Mouse (Mus musculus): Measurements from ENCODE around the gene Gm20388.

Gm20388 gene

GRCm38 (mm10) chr8:120192118-120192517 is 281.5 kb downstream of the Gm20388 start:
- DNase-seq (ENCODE audit: inconsistent ontology term), result no peak

GRCm38 (mm10) chr8:120201351-120201750 is 290.7 kb downstream of the Gm20388 start:
- no peak for DNase-seq (ENCODE audit: inconsistent ontology term)

- no peak for DNase-seq (ENCODE audit: inconsistent ontology term)
Observed at GRCm38 (mm10) chr8:120202546-120202945, 291.9 kb downstream of the Gm20388 start.

GRCm38 (mm10) chr8:120204736-120205360 is 294.2 kb downstream of the Gm20388 start:
- no peak for DNase-seq (ENCODE audit: inconsistent ontology term)

- no peak for DNase-seq (ENCODE audit: inconsistent ontology term)
Observed at GRCm38 (mm10) chr8:120205916-120206315, 295.3 kb downstream of the Gm20388 start.

GRCm38 (mm10) chr8:120207364-120207763 is 296.7 kb downstream of the Gm20388 start:
- DNase-seq (ENCODE audit: inconsistent ontology term), result no peak

GRCm38 (mm10) chr8:120208113-120208512 is 297.5 kb downstream of the Gm20388 start:
- no peak for DNase-seq (ENCODE audit: inconsistent ontology term)

GRCm38 (mm10) chr8:120211345-120211744 is 300.7 kb downstream of the Gm20388 start:
- DNase-seq (ENCODE audit: inconsistent ontology term), result no peak

- no peak for DNase-seq (ENCODE audit: inconsistent ontology term)
Observed at GRCm38 (mm10) chr8:120212596-120212995, 302.0 kb downstream of the Gm20388 start.

- no peak for DNase-seq (ENCODE audit: inconsistent ontology term)
Observed at GRCm38 (mm10) chr8:120213229-120213628, 302.6 kb downstream of the Gm20388 start.

- DNase-seq (ENCODE audit: inconsistent ontology term), result no peak
Observed at GRCm38 (mm10) chr8:120213939-120214338, 303.3 kb downstream of the Gm20388 start.

- DNase-seq (ENCODE audit: inconsistent ontology term), result peak; percentile 86
Observed at GRCm38 (mm10) chr8:120215416-120216141, 304.9 kb downstream of the Gm20388 start.

GRCm38 (mm10) chr8:120216855-120217830 is 306.5 kb downstream of the Gm20388 start:
- DNase-seq (ENCODE audit: inconsistent ontology term), result peak; percentile 81

GRCm38 (mm10) chr8:120222548-120222947 is 311.9 kb downstream of the Gm20388 start:
- no peak for DNase-seq (ENCODE audit: inconsistent ontology term)

- DNase-seq (ENCODE audit: inconsistent ontology term), result no peak
Observed at GRCm38 (mm10) chr8:120224521-120225420, 314.1 kb downstream of the Gm20388 start.

GRCm38 (mm10) chr8:120225421-120226151 is 314.9 kb downstream of the Gm20388 start:
- DNase-seq (ENCODE audit: inconsistent ontology term), result peak; percentile 94

- DNase-seq (ENCODE audit: inconsistent ontology term), result peak; percentile 60
Observed at GRCm38 (mm10) chr8:120226700-120227577, 316.3 kb downstream of the Gm20388 start.

GRCm38 (mm10) chr8:120227578-120227876 is 316.9 kb downstream of the Gm20388 start:
- DNase-seq (ENCODE audit: inconsistent ontology term), result no peak

GRCm38 (mm10) chr8:120227891-120228591 is 317.4 kb downstream of the Gm20388 start, which contains the start of gene Gse1:
TSS of gene Gse1 (plus strand) at chr8:120228456.
- peak; percentile 95 for DNase-seq (ENCODE audit: inconsistent ontology term)

Measured in Muller cell, postnatal 12 days (primary cell).